Mouse (Mus musculus) CH12.LX (cell line): ENCODE data around the gene Tyms. TPM values are rescaled to one million over a fixed set of nuclear protein-coding genes. Genes with fewer than 3 reads are reported as not detected.
A peak's percentile ranks its signal among the peaks of the same experiment; 100 is the strongest.

ENCODE experiments used
- DNase-seq: peaks from one replicate; pipeline ENCODE4 v3.0.0-alpha.2; 2013; ENCODE audit errors: extremely low read depth
- H3K27ac ChIP-seq: 2 replicates; pipeline ENCODE4 v1.5.1; 2012; ENCODE audit warnings: low read depth, mild to moderate bottlenecking, control low read depth, moderate library complexity; ENCODE audit not compliant: insufficient read depth
- H3K27me3 ChIP-seq: replicated peaks from 2 replicates; pipeline ENCODE3; 2012; ENCODE audit warnings: inconsistent platforms
- H3K36me3 ChIP-seq, 2 experiments: replicated peaks in 1 of 2; 2 replicates each; pipeline versions ENCODE3 to v1.6.1; 2012; ENCODE audit warnings: inconsistent platforms in 1 of 2, low read length in 1 of 2, mild to moderate bottlenecking in 1 of 2, mixed read lengths in 1 of 2, moderate library complexity in 1 of 2; ENCODE audit not compliant: control insufficient read depth in 1 of 2, insufficient read depth in 1 of 2
- H3K4me1 ChIP-seq, 2 experiments: 2 replicates each; pipeline ENCODE4 v1.6.1; 2012; ENCODE audit warnings: inconsistent platforms in 1 of 2, moderate library complexity in 1 of 2; ENCODE audit not compliant: insufficient read depth in 2 of 2, control insufficient read depth in 1 of 2
- H3K4me2 ChIP-seq: 2 replicates; pipeline ENCODE4 v1.6.1; 2012; ENCODE audit warnings: low read depth, mild to moderate bottlenecking, control low read depth; ENCODE audit not compliant: poor library complexity, insufficient read depth, severe bottlenecking
- H3K4me3 ChIP-seq, 3 experiments: fragments of 150-350 bp in 1 of 3; sonication (generic) in 1 of 3; replicated peaks in 1 of 3; 2 replicates each; pipeline versions ENCODE3 to v1.5.1; 2011 to 2012; ENCODE audit warnings: low read depth in 2 of 3, low read length in 2 of 3, mild to moderate bottlenecking in 2 of 3, moderate library complexity in 2 of 3, control low read depth in 1 of 3, improper control_type of control experiment in 1 of 3, inconsistent platforms in 1 of 3, mixed read lengths in 1 of 3; ENCODE audit not compliant: poor library complexity in 1 of 3
- H3K79me2 ChIP-seq: replicated peaks from 2 replicates; pipeline ENCODE4 v1.6.1; 2012; ENCODE audit warnings: mild to moderate bottlenecking, moderate library complexity; ENCODE audit not compliant: control insufficient read depth, poor library complexity, insufficient read depth, severe bottlenecking; ENCODE audit errors: extremely low read depth
- H3K9ac ChIP-seq: 2 replicates; pipeline ENCODE4 v1.6.1; 2012; ENCODE audit warnings: low read depth, mild to moderate bottlenecking, control low read depth, moderate library complexity; ENCODE audit not compliant: insufficient read depth
- H3K9me3 ChIP-seq: replicated peaks from 2 replicates; pipeline ENCODE3; 2012; ENCODE audit warnings: low read length, inconsistent platforms, mixed read lengths
- CHD2 ChIP-seq: IDR thresholded peaks from 2 replicates; pipeline ENCODE4 v1.6.1; 2011; ENCODE audit warnings: low read length, improper control_type of control experiment
- CTCF ChIP-seq, 2 experiments: IDR thresholded peaks in 1 of 2; conservative IDR thresholded peaks in 1 of 2; 2 replicates each; pipeline ENCODE4 v1.5.1; 2011 to 2012; ENCODE audit warnings: low read depth in 2 of 2, low read length in 2 of 2, improper control_type of control experiment in 1 of 2, inconsistent platforms in 1 of 2, mild to moderate bottlenecking in 1 of 2, moderate library complexity in 1 of 2
- E2F4 ChIP-seq: IDR thresholded peaks from 2 replicates; pipeline ENCODE4 v1.6.1; 2011; ENCODE audit warnings: low read depth, low read length, improper control_type of control experiment; ENCODE audit not compliant: insufficient replicate concordance
- ELF1 ChIP-seq: IDR thresholded peaks from 2 replicates; pipeline ENCODE4 v1.6.1; 2014; ENCODE audit warnings: low read depth, mild to moderate bottlenecking, inconsistent platforms, low read length, improper control_type of control experiment
- EP300 ChIP-seq: IDR thresholded peaks from 2 replicates; pipeline ENCODE4 v1.6.1; 2011; ENCODE audit warnings: low read length, improper control_type of control experiment
- ETS1 ChIP-seq: conservative IDR thresholded peaks from 2 replicates; pipeline ENCODE4 v1.6.1; 2012; ENCODE audit warnings: low read depth, mild to moderate bottlenecking, inconsistent platforms, low read length, improper control_type of control experiment, moderate library complexity
- GABPA ChIP-seq: IDR thresholded peaks from 2 replicates; pipeline ENCODE4 v1.6.1; 2012; ENCODE audit warnings: low read depth, low read length, improper control_type of control experiment, inconsistent platforms; ENCODE audit not compliant: insufficient replicate concordance
- HCFC1 ChIP-seq: IDR thresholded peaks from 2 replicates; pipeline ENCODE4 v1.6.1; 2012; ENCODE audit warnings: low read depth, mild to moderate bottlenecking, inconsistent platforms, low read length, improper control_type of control experiment
- IRF4 ChIP-seq: IDR thresholded peaks from 2 replicates; pipeline ENCODE4 v1.6.1; 2014; ENCODE audit warnings: low read depth, mild to moderate bottlenecking, inconsistent platforms, low read length, improper control_type of control experiment
- MAX ChIP-seq: IDR thresholded peaks from 2 replicates; pipeline ENCODE4 v1.6.1; 2011; ENCODE audit warnings: low read length, improper control_type of control experiment
- MXI1 ChIP-seq: IDR thresholded peaks from 2 replicates; pipeline ENCODE4 v1.6.1; 2011; ENCODE audit warnings: mild to moderate bottlenecking, low read depth, low read length, improper control_type of control experiment
- RAD21 ChIP-seq: IDR thresholded peaks from 2 replicates; pipeline ENCODE4 v1.6.1; 2011; ENCODE audit warnings: low read depth, mild to moderate bottlenecking, low read length, improper control_type of control experiment, moderate library complexity
- RCOR1 ChIP-seq: conservative IDR thresholded peaks from 2 replicates; pipeline ENCODE4 v1.6.1; 2012; ENCODE audit warnings: low read depth, mild to moderate bottlenecking, inconsistent platforms, low read length, improper control_type of control experiment
- SMC3 ChIP-seq: IDR thresholded peaks from 2 replicates; pipeline ENCODE4 v1.6.1; 2011; ENCODE audit warnings: low read depth, low read length, improper control_type of control experiment
- TBP ChIP-seq: conservative IDR thresholded peaks from 2 replicates; pipeline ENCODE4 v1.6.1; 2011; ENCODE audit warnings: low read depth, low read length, improper control_type of control experiment
- TCF12 ChIP-seq: IDR thresholded peaks from 2 replicates; pipeline ENCODE4 v1.6.1; 2014; ENCODE audit warnings: low read depth, mild to moderate bottlenecking, inconsistent platforms, low read length, improper control_type of control experiment
- UBTF ChIP-seq: IDR thresholded peaks from 2 replicates; pipeline ENCODE4 v1.6.1; 2012; ENCODE audit warnings: low read depth, mild to moderate bottlenecking, inconsistent platforms, low read length, improper control_type of control experiment, moderate library complexity
- USF1 ChIP-seq: IDR thresholded peaks from 2 replicates; pipeline ENCODE4 v1.6.1; 2014; ENCODE audit warnings: low read depth, mild to moderate bottlenecking, inconsistent platforms, low read length, improper control_type of control experiment
- ZMIZ1 ChIP-seq: IDR thresholded peaks from 2 replicates; pipeline ENCODE4 v1.6.1; 2012; ENCODE audit warnings: low read depth, mild to moderate bottlenecking, inconsistent platforms, low read length, improper control_type of control experiment
- dilution Hi-C: fragments of 300-500 bp; cut with MboI; formaldehyde crosslinking; loops from 2 replicates; pipeline ENCODE4 v1.14.3; 2020; ENCODE audit warnings: low sequenced_read_pairs; ENCODE audit not compliant: extremely low pct_unique_long_range_greater_than_20kb, extremely low pct_ligation_motif_present
- in situ Hi-C: fragments of 300-500 bp; cut with MboI; formaldehyde crosslinking; loops from 3 replicates; pipeline ENCODE4 v1.14.3; 2019; ENCODE audit warnings: low sequenced_read_pairs, low pct_ligation_motif_present, low pct_unique_long_range_greater_than_20kb, mixed read lengths
- polyA plus RNA-seq: library from polyadenylated mRNA; unstranded; fragments of >175 nt; gene quantifications from 2 replicates; pipeline ENCODE4 v1.2.1, GENCODE M21; 2012; ENCODE audit warnings: low read depth; ENCODE audit not compliant: insufficient read length
- total RNA-seq, 2 experiments: library from RNA; depleted of rRNA; stranded (reverse); fragments of 300-350 nt in 1 of 2; fragments of >200 nt in 1 of 2; gene quantifications; 2 replicates each; pipeline ENCODE4 v1.2.3; 2012 to 2014

Gene Tyms
- total and polyA plus RNA-seq, 3 experiments, result 153 to 260 (median 193) TPM

DNA sequence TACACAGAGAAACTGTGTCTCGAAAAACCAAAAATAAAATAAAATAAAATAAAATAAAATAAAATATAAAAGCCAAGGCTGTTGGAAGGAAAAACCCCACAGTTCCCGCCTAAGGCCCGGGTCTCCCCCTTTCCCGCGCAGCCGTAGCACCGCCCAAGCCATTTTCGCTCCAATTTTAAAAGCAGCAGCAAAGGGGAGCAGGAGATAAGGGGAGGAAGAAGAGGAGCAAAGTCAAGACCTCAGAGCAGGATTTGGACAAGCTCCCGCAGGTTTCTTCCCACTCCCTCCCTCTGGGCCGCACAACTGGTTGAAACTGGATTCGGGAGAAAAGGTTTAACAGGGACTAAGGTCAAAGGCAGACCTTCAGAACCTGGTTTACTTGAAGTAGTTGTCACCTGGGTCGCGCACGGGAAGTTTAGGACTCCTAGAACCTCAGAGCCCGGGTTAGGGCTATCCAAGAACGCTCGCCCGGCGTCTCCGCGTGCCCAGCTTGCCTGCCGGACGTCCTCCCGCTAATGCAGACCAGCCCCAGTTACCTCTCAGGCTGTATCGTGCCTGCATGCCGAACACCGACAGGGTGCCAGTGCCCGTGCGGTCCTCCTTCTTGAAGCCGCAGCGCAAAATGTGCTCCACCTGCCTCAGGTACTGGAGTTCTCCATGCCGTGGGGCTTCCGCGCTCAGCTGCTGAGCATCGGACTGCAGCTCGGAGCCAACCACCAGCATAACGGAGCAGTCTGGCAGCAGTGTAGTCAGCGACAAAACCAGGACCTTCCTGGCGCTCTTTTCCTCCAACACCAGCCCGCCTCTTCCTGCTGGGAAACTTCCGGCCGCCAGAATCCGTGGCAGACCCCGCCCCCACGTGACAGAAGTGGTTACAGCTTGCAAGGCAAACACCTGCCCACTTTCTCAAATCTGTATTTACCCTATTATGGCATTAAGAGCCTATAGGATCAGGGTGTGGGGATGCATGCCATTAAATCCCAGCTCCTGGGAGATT lies at the start of gene Tyms (continued):
- TF ChIP-seq CHD2 (peak; percentile 41; the same call in 1 of the 2 replicates), IRF4 (peak; percentile 36)

DNA sequence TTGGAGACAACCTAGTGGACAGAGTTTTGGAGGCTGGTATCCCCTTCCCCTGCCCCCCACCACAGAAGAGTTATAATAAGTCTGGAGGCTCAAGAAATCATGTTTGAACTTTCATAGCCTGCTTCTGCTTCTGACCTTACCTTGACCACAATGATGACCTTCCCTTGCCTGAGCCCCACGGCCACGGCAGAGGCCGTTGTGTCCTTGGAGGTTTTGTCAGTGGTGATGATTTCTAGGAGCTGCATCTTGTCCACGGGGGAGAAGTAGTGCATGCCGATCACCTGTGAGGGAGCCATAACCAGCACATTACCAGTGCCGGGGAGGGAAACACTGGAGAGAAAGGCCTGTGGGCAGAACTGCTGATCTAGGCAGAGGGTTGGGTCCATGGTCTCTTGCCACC lies 49.1 kb upstream of the Tyms start:
- dilution Hi-C loops (no loop called here), in situ Hi-C loops (no loop called here)
- no peak overlapping the region for H3K27ac ChIP-seq
- no peak overlapping the region for H3K9ac ChIP-seq
- DNase-seq, result no peak
- H3K79me2 ChIP-seq, result no peaks in the 10 kb centered on the region
- no peak overlapping the region for H3K4me2 ChIP-seq
- H3K4me3 ChIP-seq, result no peak overlapping the region
- TF ChIP-seq GABPA (no peak), RAD21 (no peak), RCOR1 (no peak), SMC3 (no peak), ZMIZ1 (no peak), ETS1 (no peak), UBTF (no peak), TBP (no peak), EP300 (no peak), E2F4 (no peak), CHD2 (no peak), HCFC1 (no peak), CTCF (conservative IDR thresholded peaks at IDR 0.05 in 1 of 2, IDR thresholded peaks at IDR 0.05 in 1 of 2; ENCODE audit: low read depth in 2 of 2, low read length in 2 of 2) (no peak), MAX (no peak), USF1 (no peak), MXI1 (no peak), TCF12 (no peak), ELF1 (no peak)
- H3K36me3 ChIP-seq, result peaks cover 79 to 98% of the 10 kb centered on the region in 2 experiments
- peaks cover 0 to 12% of the 10 kb centered on the region in 2 experiments; a peak in 2 of 4 replicates for H3K4me1 ChIP-seq
- H3K9me3 ChIP-seq, result no peaks in the 10 kb centered on the region
- no peaks in the 10 kb centered on the region for H3K27me3 ChIP-seq
